Mouse (Mus musculus): ENCODE measurements around the gene Smim20. TPM values are rescaled to one million over a fixed set of nuclear protein-coding genes. Genes with fewer than 3 reads are reported as not detected.

The Smim20 gene
- total RNA-seq, 2 experiments from 2014 or later: 56.4 to 63.1 TPM

Other genes with a start within 250 kb of the Smim20 start
- not detected for gene Slc34a2, start 229.0 kb upstream of the Smim20 start, total RNA-seq (2021)
- 10 to 100 TPM; 64.7 to 76.9 TPM for gene Sel1l3, start 53.2 kb upstream of the Smim20 start, total RNA-seq (2021)
- 10 to 100 TPM; 14.1 to 23.8 TPM for gene Rbpj, start 199.1 kb downstream of the Smim20 start, total RNA-seq (2021)

Data from gastrocnemius, postnatal 36 days (tissue).